Mouse (Mus musculus): Measurements from ENCODE around the gene Zfp704. TPM values are rescaled to one million over a fixed set of nuclear protein-coding genes. Genes with fewer than 3 reads are reported as not detected.

Gene Zfp704
- polyA plus RNA-seq, 1 experiment from 2014 or later = 9.2 TPM

DNA sequence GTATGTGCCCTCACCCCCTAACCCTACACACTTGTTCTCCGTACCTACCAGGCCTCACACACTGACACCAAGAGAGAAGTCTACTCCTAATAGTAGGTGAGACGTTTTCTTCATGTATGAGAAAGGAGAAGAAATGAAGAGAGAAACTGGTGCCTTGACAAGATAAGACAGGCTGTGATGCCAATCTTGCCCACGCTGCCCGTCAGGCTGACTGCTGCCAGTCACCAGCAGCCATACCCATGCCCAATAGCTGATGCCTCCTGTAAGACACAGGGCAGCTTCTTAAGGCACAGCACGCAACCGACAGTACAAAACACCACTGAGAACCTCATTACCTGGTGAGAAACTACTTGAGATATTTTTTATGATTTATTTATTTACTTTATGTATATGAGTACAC, 55.0 kb downstream of the Zfp704 start:
- Histone ChIP-seq H3K9ac (ENCODE audit: low read length) (no peak overlapping the region), H3K27ac (replicated peaks in 1 of 2; ENCODE audit: control insufficient read depth in 1 of 2, insufficient read depth in 1 of 2, low read depth in 2 of 2, low read length in 2 of 2) (no peak overlapping the region), H3K27me3 (ENCODE audit: control insufficient read depth, insufficient read depth, low read length) (no peaks in the 10 kb centered on the region), H3K36me3 (ENCODE audit: control insufficient read depth, insufficient read depth, low read length) (no peaks in the 10 kb centered on the region), H3K9me3 (ENCODE audit: control insufficient read depth, low read length) (no peaks in the 10 kb centered on the region), H3K4me2 (ENCODE audit: low read length) (no peak overlapping the region), H3K4me1 (ENCODE audit: control insufficient read depth in 2 of 2, insufficient read depth in 2 of 2, low read length in 2 of 2) (peaks cover 8 to 23% of the 10 kb centered on the region in 2 experiments), H3K4me3 (ENCODE audit: control insufficient read depth in 1 of 2, insufficient read depth in 1 of 2, low read depth in 1 of 2, low read length in 2 of 2) (no peak overlapping the region)
- no peak for ATAC-seq (ENCODE audit: insufficient number of reproducible peaks, insufficient read depth, low FRiP score, low read depth)
- WGBS = 93% methylated on average over 6 of the region's 6 CpGs

- 0 out of 2 replicates have a peak, but pooled peaks have one; percentile 51 for ATAC-seq (ENCODE audit: insufficient number of reproducible peaks, insufficient read depth, low FRiP score, low read depth)
- H3K4me1 ChIP-seq (ENCODE audit: control insufficient read depth in 2 of 2, insufficient read depth in 2 of 2, low read length in 2 of 2) = peaks cover 16 to 38% of the 10 kb centered on the region in 2 experiments
- no peaks in the 10 kb centered on the region for H3K27me3 ChIP-seq (ENCODE audit: control insufficient read depth, insufficient read depth, low read length)
- H3K9me3 ChIP-seq (ENCODE audit: control insufficient read depth, low read length) = no peaks in the 10 kb centered on the region
- H3K9ac ChIP-seq (ENCODE audit: low read length) = no peak overlapping the region
- no peak overlapping the region for H3K27ac ChIP-seq (replicated peaks in 1 of 2; ENCODE audit: control insufficient read depth in 1 of 2, insufficient read depth in 1 of 2, low read depth in 2 of 2, low read length in 2 of 2)
- H3K36me3 ChIP-seq (ENCODE audit: control insufficient read depth, insufficient read depth, low read length) = no peaks in the 10 kb centered on the region
- H3K4me2 ChIP-seq (ENCODE audit: low read length) = no peak overlapping the region
- H3K4me3 ChIP-seq (ENCODE audit: control insufficient read depth in 1 of 2, insufficient read depth in 1 of 2, low read depth in 1 of 2, low read length in 2 of 2) = no peak overlapping the region
- WGBS = 29% methylated on average over 8 of the region's 8 CpGs
Measured at GRCm38 (mm10) chr3:9552332-9552731, 57.6 kb downstream of the Zfp704 start.

- no peak for ATAC-seq (ENCODE audit: insufficient number of reproducible peaks, insufficient read depth, low FRiP score, low read depth)
- Histone ChIP-seq H3K27me3 (ENCODE audit: control insufficient read depth, insufficient read depth, low read length) (no peaks in the 10 kb centered on the region), H3K9me3 (ENCODE audit: control insufficient read depth, low read length) (no peaks in the 10 kb centered on the region), H3K4me3 (ENCODE audit: control insufficient read depth in 1 of 2, insufficient read depth in 1 of 2, low read depth in 1 of 2, low read length in 2 of 2) (no peak overlapping the region), H3K4me1 (ENCODE audit: control insufficient read depth in 2 of 2, insufficient read depth in 2 of 2, low read length in 2 of 2) (peaks cover 21 to 50% of the 10 kb centered on the region in 2 experiments), H3K9ac (ENCODE audit: low read length) (no peak overlapping the region), H3K27ac (replicated peaks in 1 of 2; ENCODE audit: control insufficient read depth in 1 of 2, insufficient read depth in 1 of 2, low read depth in 2 of 2, low read length in 2 of 2) (no peak overlapping the region), H3K36me3 (ENCODE audit: control insufficient read depth, insufficient read depth, low read length) (no peaks in the 10 kb centered on the region), H3K4me2 (ENCODE audit: low read length) (no peak overlapping the region)
- 59% methylated on average over 1 of the region's 1 CpGs for WGBS
Measured at GRCm38 (mm10) chr3:9550930-9551329, 59.0 kb downstream of the Zfp704 start.

- ATAC-seq (ENCODE audit: insufficient number of reproducible peaks, insufficient read depth, low FRiP score, low read depth) = no peak
- no peak overlapping the region for H3K4me3 ChIP-seq (ENCODE audit: control insufficient read depth in 1 of 2, insufficient read depth in 1 of 2, low read depth in 1 of 2, low read length in 2 of 2)
- H3K27ac ChIP-seq (replicated peaks in 1 of 2; ENCODE audit: control insufficient read depth in 1 of 2, insufficient read depth in 1 of 2, low read depth in 2 of 2, low read length in 2 of 2) = no peak overlapping the region; a peak in 1 of 4 replicates
- peaks cover 25 to 54% of the 10 kb centered on the region in 2 experiments for H3K4me1 ChIP-seq (ENCODE audit: control insufficient read depth in 2 of 2, insufficient read depth in 2 of 2, low read length in 2 of 2)
- no peak overlapping the region for H3K9ac ChIP-seq (ENCODE audit: low read length)
- no peaks in the 10 kb centered on the region for H3K27me3 ChIP-seq (ENCODE audit: control insufficient read depth, insufficient read depth, low read length)
- no peaks in the 10 kb centered on the region for H3K9me3 ChIP-seq (ENCODE audit: control insufficient read depth, low read length)
- H3K36me3 ChIP-seq (ENCODE audit: control insufficient read depth, insufficient read depth, low read length) = no peaks in the 10 kb centered on the region
- H3K4me2 ChIP-seq (ENCODE audit: low read length) = no peak overlapping the region
- WGBS = 62% methylated on average over 5 of the region's 5 CpGs
Measured at GRCm38 (mm10) chr3:9549815-9550214, 60.1 kb downstream of the Zfp704 start.

DNA sequence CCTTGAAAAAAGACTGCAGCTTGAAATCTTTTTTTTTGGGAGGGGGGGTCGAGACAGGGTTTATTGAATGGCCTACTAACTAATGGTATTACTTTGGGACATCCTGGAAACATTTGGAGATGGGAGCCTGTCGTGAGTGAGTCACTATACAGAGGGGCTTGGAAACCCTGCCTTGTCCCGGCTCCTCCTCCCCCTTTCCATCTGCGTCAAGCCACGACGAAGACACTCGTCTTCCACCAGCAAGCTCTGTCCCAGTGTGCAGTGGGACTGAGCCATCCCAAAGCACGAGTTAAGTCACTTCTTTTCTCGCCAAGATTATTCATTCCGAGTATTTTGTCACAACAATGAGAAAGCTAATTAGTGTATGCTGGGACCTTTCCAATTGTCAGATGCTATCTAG, 61.7 kb downstream of the Zfp704 start:
- no peak overlapping the region for H3K4me3 ChIP-seq (ENCODE audit: control insufficient read depth in 1 of 2, insufficient read depth in 1 of 2, low read depth in 1 of 2, low read length in 2 of 2)
- 0 out of 2 replicates have a peak overlapping the region, but pooled peaks have one; percentile 32 for H3K4me2 ChIP-seq (ENCODE audit: low read length)
- no peaks in the 10 kb centered on the region for H3K9me3 ChIP-seq (ENCODE audit: control insufficient read depth, low read length)
- H3K9ac ChIP-seq (ENCODE audit: low read length) = no peak overlapping the region
- no peaks in the 10 kb centered on the region for H3K36me3 ChIP-seq (ENCODE audit: control insufficient read depth, insufficient read depth, low read length)
- H3K27ac ChIP-seq (replicated peaks in 1 of 2; ENCODE audit: control insufficient read depth in 1 of 2, insufficient read depth in 1 of 2, low read depth in 2 of 2, low read length in 2 of 2) = peak overlapping the region in 1 of 2 experiments; percentile 47; a peak in 1 of 4 replicates
- no peak for ATAC-seq (ENCODE audit: insufficient number of reproducible peaks, insufficient read depth, low FRiP score, low read depth)
- H3K27me3 ChIP-seq (ENCODE audit: control insufficient read depth, insufficient read depth, low read length) = no peaks in the 10 kb centered on the region
- H3K4me1 ChIP-seq (ENCODE audit: control insufficient read depth in 2 of 2, insufficient read depth in 2 of 2, low read length in 2 of 2) = peaks cover 26 to 59% of the 10 kb centered on the region in 2 experiments
- 52% methylated on average over 10 of the region's 10 CpGs for WGBS

GRCm38 (mm10) chr3:9546882-9547620, 62.8 kb downstream of the Zfp704 start:
- no peaks in the 10 kb centered on the region for H3K36me3 ChIP-seq (ENCODE audit: control insufficient read depth, insufficient read depth, low read length)
- H3K4me2 ChIP-seq (ENCODE audit: low read length) = peak overlapping the region; percentile 32
- H3K4me3 ChIP-seq (ENCODE audit: control insufficient read depth in 1 of 2, insufficient read depth in 1 of 2, low read depth in 1 of 2, low read length in 2 of 2) = no peak overlapping the region
- peak overlapping the region; percentile 9 to 47; a peak in 2 of 4 replicates for H3K27ac ChIP-seq (replicated peaks in 1 of 2; ENCODE audit: control insufficient read depth in 1 of 2, insufficient read depth in 1 of 2, low read depth in 2 of 2, low read length in 2 of 2)
- H3K9me3 ChIP-seq (ENCODE audit: control insufficient read depth, low read length) = no peaks in the 10 kb centered on the region
- H3K4me1 ChIP-seq (ENCODE audit: control insufficient read depth in 2 of 2, insufficient read depth in 2 of 2, low read length in 2 of 2) = peaks cover 24 to 53% of the 10 kb centered on the region in 2 experiments
- no peak for ATAC-seq (ENCODE audit: insufficient number of reproducible peaks, insufficient read depth, low FRiP score, low read depth)
- 13% methylated on average over 15 of the region's 15 CpGs for WGBS
- H3K9ac ChIP-seq (ENCODE audit: low read length) = 0 out of 2 replicates have a peak overlapping the region, but pooled peaks have one; percentile 16
- H3K27me3 ChIP-seq (ENCODE audit: control insufficient read depth, insufficient read depth, low read length) = no peaks in the 10 kb centered on the region

- ATAC-seq (ENCODE audit: insufficient number of reproducible peaks, insufficient read depth, low FRiP score, low read depth) = no peak
- 54% methylated on average over 2 of the region's 2 CpGs for WGBS
Measured at GRCm38 (mm10) chr3:9544421-9544820, 65.5 kb downstream of the Zfp704 start.

More at GRCm38 (mm10) chr3:9544421-9544820, 65.5 kb downstream of the Zfp704 start:
- Histone ChIP-seq H3K27ac (replicated peaks in 1 of 2; ENCODE audit: control insufficient read depth in 1 of 2, insufficient read depth in 1 of 2, low read depth in 2 of 2, low read length in 2 of 2) (no peak overlapping the region), H3K4me1 (ENCODE audit: control insufficient read depth in 2 of 2, insufficient read depth in 2 of 2, low read length in 2 of 2) (peaks cover 17 to 33% of the 10 kb centered on the region in 2 experiments), H3K36me3 (ENCODE audit: control insufficient read depth, insufficient read depth, low read length) (no peaks in the 10 kb centered on the region), H3K9ac (ENCODE audit: low read length) (no peak overlapping the region), H3K27me3 (ENCODE audit: control insufficient read depth, insufficient read depth, low read length) (no peaks in the 10 kb centered on the region), H3K4me3 (ENCODE audit: control insufficient read depth in 1 of 2, insufficient read depth in 1 of 2, low read depth in 1 of 2, low read length in 2 of 2) (no peak overlapping the region), H3K9me3 (ENCODE audit: control insufficient read depth, low read length) (no peaks in the 10 kb centered on the region), H3K4me2 (ENCODE audit: low read length) (no peak overlapping the region)

All from heart, embryonic 14.5 days (tissue).